Mouse (Mus musculus) limb, embryonic 10.5 days (tissue): ENCODE measurements around the gene Lsp1. TPM values are rescaled to one million over a fixed set of nuclear protein-coding genes. Genes with fewer than 3 reads are reported as not detected.

Experiments
- DNase-seq: peaks from one replicate; pipeline ENCODE4 v3.0.0-alpha.2; 2017; ENCODE audit warnings: low spot score
- H3K27ac ChIP-seq: fragments of 300-500 bp; sonication (generic); 2 replicates; pipeline ENCODE4 v1.5.1; 2016; ENCODE audit warnings: mild to moderate bottlenecking
- H3K27me3 ChIP-seq: fragments of 300-500 bp; sonication (generic); 2 replicates; pipeline ENCODE4 v1.6.1; 2016; ENCODE audit warnings: low read depth, mild to moderate bottlenecking; ENCODE audit not compliant: poor library complexity, severe bottlenecking
- H3K36me3 ChIP-seq: fragments of 300-500 bp; sonication (generic); 2 replicates; pipeline ENCODE4 v1.6.1; 2016; ENCODE audit warnings: mild to moderate bottlenecking, moderate library complexity
- H3K4me1 ChIP-seq: fragments of 300-500 bp; sonication (generic); 2 replicates; pipeline ENCODE4 v1.6.1; 2016
- H3K4me3 ChIP-seq: fragments of 300-500 bp; sonication (generic); 2 replicates; pipeline ENCODE4 v1.5.1; 2016; ENCODE audit warnings: mild to moderate bottlenecking, moderate library complexity
- H3K9me3 ChIP-seq: fragments of 300-500 bp; sonication (generic); replicated peaks from 2 replicates; pipeline ENCODE4 v1.6.1; 2016; ENCODE audit warnings: mild to moderate bottlenecking
- WGBS: fragments of 180-500 bp; shearing (Covaris S2); methylation state at CpG from one replicate; pipeline ENCODE4 v1.1.7; 2016; 5-methylcytosine and 5-hydroxymethylcytosine counted together
- polyA plus RNA-seq: library from polyadenylated mRNA; unstranded; fragments of >200 nt; fragmentation: Nextera tagmentation; extraction: Ambion mirVana; gene quantifications from 2 replicates; pipeline ENCODE4 v1.2.1, GENCODE M21; 2016

The Lsp1 gene
- 28.7 and 31.1 TPM in 2 replicates for polyA plus RNA-seq

- no peak for DNase-seq
- Histone ChIP-seq H3K4me1 (peaks cover 33% of the 10 kb centered on the region), H3K27me3 (no peaks in the 10 kb centered on the region), H3K27ac (peak within 1 kb of the TSS; percentile 85), H3K4me3 (no peak within 1 kb of the TSS), H3K9me3 (no peaks in the 10 kb centered on the region), H3K36me3 (no peaks in the 10 kb centered on the region)
- WGBS = 92% methylated on average over 7 of the region's 7 CpGs
Measured at GRCm38 (mm10) chr7:142460636-142461077, at the start of gene Lsp1. Gene Lsp1 (plus strand): TSS chr7:142460809.

GRCm38 (mm10) chr7:142413285-142413684, 47.3 kb upstream of the Lsp1 start:
- DNase-seq = no peak
- Histone ChIP-seq H3K9me3 (no peaks in the 10 kb centered on the region), H3K4me1 (no peaks in the 10 kb centered on the region), H3K4me3 (no peak overlapping the region), H3K36me3 (no peaks in the 10 kb centered on the region), H3K27ac (no peak overlapping the region), H3K27me3 (no peaks in the 10 kb centered on the region)
- 94% methylated on average over 6 of the region's 6 CpGs for WGBS

GRCm38 (mm10) chr7:142415314-142415713, 45.3 kb upstream of the Lsp1 start:
- 73% methylated on average over 4 of the region's 4 CpGs for WGBS
- Histone ChIP-seq H3K36me3 (no peaks in the 10 kb centered on the region), H3K27me3 (no peaks in the 10 kb centered on the region), H3K4me3 (no peak overlapping the region), H3K4me1 (no peaks in the 10 kb centered on the region), H3K9me3 (no peaks in the 10 kb centered on the region), H3K27ac (no peak overlapping the region)
- DNase-seq = no peak

GRCm38 (mm10) chr7:142416225-142416624, 44.4 kb upstream of the Lsp1 start:
- H3K4me3 ChIP-seq = no peak overlapping the region
- 66% methylated on average over 3 of the region's 3 CpGs for WGBS
- no peaks in the 10 kb centered on the region for H3K36me3 ChIP-seq
- H3K4me1 ChIP-seq = no peaks in the 10 kb centered on the region
- H3K27ac ChIP-seq = no peak overlapping the region
- DNase-seq = no peak
- H3K27me3 ChIP-seq = no peaks in the 10 kb centered on the region
- no peaks in the 10 kb centered on the region for H3K9me3 ChIP-seq

DNA sequence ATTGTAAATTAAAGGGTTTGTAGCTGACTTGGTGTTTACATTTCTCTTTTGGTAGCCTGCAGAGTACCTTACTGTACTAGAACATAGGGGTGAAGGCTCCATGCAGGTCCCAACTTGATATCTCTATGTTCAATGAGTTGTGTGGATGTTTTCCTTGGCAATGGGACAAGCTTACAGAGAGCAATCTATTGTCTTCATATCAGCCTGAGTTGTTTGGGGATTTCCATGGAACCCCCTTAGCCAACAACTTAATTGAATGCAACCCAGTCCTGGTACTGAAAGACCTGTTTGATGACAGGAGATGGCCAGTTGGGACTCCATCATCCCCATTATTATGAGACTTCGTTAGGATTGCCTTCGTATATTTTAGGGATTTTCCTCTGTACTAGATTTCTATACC, 42.6 kb upstream of the Lsp1 start:
- no peaks in the 10 kb centered on the region for H3K9me3 ChIP-seq
- no peaks in the 10 kb centered on the region for H3K36me3 ChIP-seq
- DNase-seq = no peak
- H3K27ac ChIP-seq = no peak overlapping the region
- no peak overlapping the region for H3K4me3 ChIP-seq
- H3K4me1 ChIP-seq = no peaks in the 10 kb centered on the region
- 97% methylated on average over 2 of the region's 2 CpGs for WGBS
- no peaks in the 10 kb centered on the region for H3K27me3 ChIP-seq

- WGBS = 93% methylated on average over 8 of the region's 8 CpGs
- no peak overlapping the region for H3K4me3 ChIP-seq
Measured at GRCm38 (mm10) chr7:142418679-142419078, 41.9 kb upstream of the Lsp1 start.

DNA sequence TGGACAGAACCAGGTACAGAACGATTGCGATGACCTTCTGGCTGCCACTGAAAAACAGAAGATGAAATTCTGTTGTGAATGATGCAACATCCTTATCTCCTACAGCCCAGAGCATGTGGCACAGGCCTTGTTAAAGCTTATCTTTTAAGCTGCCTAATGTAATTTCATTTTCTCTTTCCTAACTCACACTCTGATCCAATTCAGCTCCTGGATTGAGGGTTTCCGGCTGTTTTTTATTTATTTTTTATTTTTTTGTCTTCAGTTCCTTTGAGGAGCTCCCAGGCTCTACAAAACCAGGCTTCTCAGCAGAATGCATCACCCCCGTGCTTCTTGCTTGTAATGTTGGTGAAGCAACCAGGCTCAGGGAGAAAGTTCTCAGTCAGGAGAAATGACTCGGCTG, 40.7 kb upstream of the Lsp1 start:
- WGBS = 88% methylated on average over 5 of the region's 5 CpGs
- no peaks in the 10 kb centered on the region for H3K36me3 ChIP-seq
- no peak overlapping the region for H3K27ac ChIP-seq

More at GRCm38 (mm10) chr7:142418679-142419078, 41.9 kb upstream of the Lsp1 start:
- Histone ChIP-seq H3K4me1 (no peaks in the 10 kb centered on the region), H3K9me3 (no peaks in the 10 kb centered on the region), H3K36me3 (no peaks in the 10 kb centered on the region), H3K27me3 (no peaks in the 10 kb centered on the region), H3K27ac (no peak overlapping the region)
- no peak for DNase-seq

DNA sequence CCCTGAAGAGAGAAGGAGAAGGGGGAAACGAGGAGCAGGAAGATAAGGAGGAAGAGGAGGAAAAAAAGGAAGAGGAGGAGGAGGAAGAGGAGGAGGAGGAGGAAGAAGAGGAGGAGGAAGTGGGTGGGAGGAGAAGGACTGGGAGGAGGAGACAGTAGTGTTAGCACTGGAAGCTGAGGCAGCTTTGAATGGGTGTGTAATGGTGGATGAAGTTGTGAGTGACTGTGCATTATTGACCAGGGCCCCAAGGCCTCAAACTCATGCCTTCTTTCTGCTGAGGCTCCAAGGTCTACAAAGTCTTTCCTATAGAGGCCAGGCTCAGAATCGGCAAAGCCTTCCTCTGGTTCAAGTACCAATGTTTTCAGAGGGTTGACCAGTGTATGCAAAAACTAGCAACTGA, 38.8 kb upstream of the Lsp1 start:
- DNase-seq = no peak
- no peaks in the 10 kb centered on the region for H3K36me3 ChIP-seq
- H3K4me3 ChIP-seq = no peak overlapping the region
- H3K4me1 ChIP-seq = no peaks in the 10 kb centered on the region
- no peaks in the 10 kb centered on the region for H3K9me3 ChIP-seq
- no peak overlapping the region for H3K27ac ChIP-seq
- 0 out of 2 replicates have a peak, but pooled peaks cover 2% of the 10 kb centered on the region for H3K27me3 ChIP-seq
- WGBS = 84% methylated on average over 2 of the region's 2 CpGs

More for the DNA sequence above, 40.7 kb upstream of the Lsp1 start:
- DNase-seq = no peak
- Histone ChIP-seq H3K9me3 (no peaks in the 10 kb centered on the region), H3K27me3 (no peaks in the 10 kb centered on the region), H3K4me3 (no peak overlapping the region), H3K4me1 (no peaks in the 10 kb centered on the region)

- Histone ChIP-seq H3K36me3 (no peaks in the 10 kb centered on the region), H3K9me3 (no peaks in the 10 kb centered on the region), H3K27ac (no peak overlapping the region), H3K4me3 (no peak overlapping the region), H3K4me1 (peaks cover 17% of the 10 kb centered on the region), H3K27me3 (peaks cover 3% of the 10 kb centered on the region; the same call in 1 of the 2 replicates)
- 71% methylated on average over 11 of the region's 11 CpGs for WGBS
- DNase-seq = no peak
Measured at GRCm38 (mm10) chr7:142425641-142426213, 34.9 kb upstream of the Lsp1 start.

GRCm38 (mm10) chr7:142428213-142428612, 32.4 kb upstream of the Lsp1 start:
- H3K27me3 ChIP-seq = peaks cover 3% of the 10 kb centered on the region; the same call in 1 of the 2 replicates
- no peak overlapping the region for H3K4me3 ChIP-seq
- no peaks in the 10 kb centered on the region for H3K36me3 ChIP-seq
- peak; percentile 85 for DNase-seq
- WGBS = 0% methylated on average over 7 of the region's 7 CpGs
- 0 out of 2 replicates have a peak overlapping the region, but pooled peaks have one; percentile 54 for H3K27ac ChIP-seq
- peaks cover 17% of the 10 kb centered on the region for H3K4me1 ChIP-seq
- H3K9me3 ChIP-seq = no peaks in the 10 kb centered on the region

DNA sequence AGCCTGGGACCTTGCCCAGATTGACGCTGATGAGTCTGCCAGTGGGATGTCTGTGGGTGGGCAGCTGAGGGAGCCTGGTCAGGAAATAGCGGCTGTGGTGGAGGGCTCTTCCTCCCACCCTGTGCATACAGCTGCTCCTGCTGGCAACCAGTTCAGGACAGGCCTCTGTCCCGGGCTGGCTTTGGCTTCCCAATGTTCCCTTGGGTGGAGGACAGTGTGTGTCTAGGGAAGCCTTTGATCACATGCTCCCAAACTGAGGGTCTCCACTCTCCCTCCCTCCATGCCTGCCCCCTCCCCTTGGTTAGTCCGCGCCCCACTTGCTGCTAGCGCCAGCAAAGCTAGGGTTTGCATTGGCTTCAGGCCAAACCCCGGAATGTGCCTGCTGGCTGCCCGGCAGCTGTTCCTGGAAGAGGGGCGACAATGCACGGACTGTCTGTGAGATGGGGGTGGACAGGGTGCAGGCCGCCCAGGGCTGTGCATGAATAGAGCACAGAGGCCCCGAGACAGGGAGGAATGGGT, 30.4 kb upstream of the Lsp1 start:
- no peak overlapping the region for H3K4me3 ChIP-seq
- H3K4me1 ChIP-seq = peaks cover 26% of the 10 kb centered on the region
- H3K27me3 ChIP-seq = peaks cover 3% of the 10 kb centered on the region; the same call in 1 of the 2 replicates
- no peaks in the 10 kb centered on the region for H3K36me3 ChIP-seq
- H3K27ac ChIP-seq = peak overlapping the region; percentile 27
- H3K9me3 ChIP-seq = no peaks in the 10 kb centered on the region
- WGBS = 85% methylated on average over 12 of the region's 12 CpGs
- no peak for DNase-seq

GRCm38 (mm10) chr7:142431106-142431505, 29.5 kb upstream of the Lsp1 start:
- WGBS = 93% methylated on average over 14 of the region's 14 CpGs
- Histone ChIP-seq H3K4me3 (no peak overlapping the region), H3K36me3 (no peaks in the 10 kb centered on the region), H3K4me1 (peaks cover 29% of the 10 kb centered on the region), H3K27me3 (peaks cover 3% of the 10 kb centered on the region; the same call in 1 of the 2 replicates), H3K27ac (peak overlapping the region; percentile 28), H3K9me3 (no peaks in the 10 kb centered on the region)
- DNase-seq = no peak

GRCm38 (mm10) chr7:142433623-142434022, 27.0 kb upstream of the Lsp1 start:
- Histone ChIP-seq H3K4me3 (no peak overlapping the region), H3K27me3 (no peaks in the 10 kb centered on the region; the same call in 1 of the 2 replicates), H3K36me3 (no peaks in the 10 kb centered on the region), H3K4me1 (peaks cover 25% of the 10 kb centered on the region), H3K27ac (peak overlapping the region; percentile 77), H3K9me3 (no peaks in the 10 kb centered on the region)
- 59% methylated on average over 19 of the region's 19 CpGs for WGBS
- DNase-seq = no peak
